Mouse (Mus musculus) kidney, postnatal 4 days (tissue): ENCODE measurements around the gene Dgkg.
A peak's percentile ranks its signal among the peaks of the same experiment; 100 is the strongest.

Experiments used
- DNase-seq, 2 experiments: peaks; one replicate each; pipeline ENCODE4 v3.0.0; 2021; ENCODE audit warnings: mixed read lengths in 2 of 2

The Dgkg gene

DNA sequence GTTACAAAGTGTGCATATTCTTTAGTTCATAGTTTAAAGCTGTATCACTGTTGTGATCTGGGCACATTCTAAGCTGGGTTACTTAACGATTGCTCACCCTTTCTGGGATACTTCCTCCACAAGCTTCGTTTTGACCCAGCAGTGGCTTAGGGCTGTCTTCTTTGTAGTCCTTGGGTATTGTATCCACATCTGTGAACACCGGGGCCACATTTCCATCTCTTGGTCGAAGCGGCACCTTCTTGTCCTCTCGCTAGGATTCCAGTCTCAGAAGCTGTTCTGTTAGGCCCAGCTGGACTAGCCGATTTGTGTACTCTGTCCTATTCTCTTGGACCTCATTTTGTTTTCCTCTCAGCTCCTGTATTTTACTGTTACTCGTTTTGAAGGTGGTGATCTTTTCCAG is 13.6 kb downstream of the Dgkg start:
- DNase-seq = no peak

DNA sequence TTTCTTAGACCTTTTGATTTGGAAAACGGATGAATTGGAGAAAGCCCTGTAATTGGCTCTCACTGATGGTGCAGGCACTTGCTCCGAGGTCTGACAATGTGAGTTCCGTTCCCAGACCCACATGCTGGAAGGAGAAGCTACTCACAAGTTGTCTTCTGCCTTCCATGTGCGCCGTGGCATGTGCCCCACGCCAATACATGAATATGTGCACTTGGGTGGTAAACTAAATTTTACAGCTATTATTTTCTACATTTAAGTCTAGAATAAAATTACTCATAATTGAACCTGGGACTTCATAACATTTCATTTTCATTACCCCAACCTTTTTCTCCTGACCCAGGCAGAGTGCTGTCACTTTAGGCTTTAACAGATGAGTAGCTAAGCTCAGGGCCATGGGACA is 14.1 kb downstream of the Dgkg start:
- DNase-seq = no peak

DNA sequence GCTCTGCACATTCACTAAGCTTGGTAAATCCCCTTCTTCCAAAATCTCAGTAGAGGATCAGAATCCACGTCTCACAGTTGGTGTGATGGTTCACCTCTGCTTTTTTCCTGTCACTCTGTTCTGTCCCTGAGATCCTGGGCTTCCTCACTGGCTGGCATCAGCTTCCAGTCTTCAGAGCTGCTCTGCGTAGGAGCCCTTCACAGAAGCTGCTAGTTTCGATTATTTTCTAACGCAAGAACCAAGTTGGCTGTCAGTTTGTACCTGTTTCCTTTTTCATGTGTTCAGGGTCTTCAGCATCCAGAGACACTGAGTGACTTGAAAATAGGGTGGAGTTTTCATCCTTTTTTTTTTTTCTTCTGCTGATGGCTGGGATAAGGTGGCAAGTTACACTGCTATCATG is 15.0 kb downstream of the Dgkg start:
- no peak for DNase-seq

DNA sequence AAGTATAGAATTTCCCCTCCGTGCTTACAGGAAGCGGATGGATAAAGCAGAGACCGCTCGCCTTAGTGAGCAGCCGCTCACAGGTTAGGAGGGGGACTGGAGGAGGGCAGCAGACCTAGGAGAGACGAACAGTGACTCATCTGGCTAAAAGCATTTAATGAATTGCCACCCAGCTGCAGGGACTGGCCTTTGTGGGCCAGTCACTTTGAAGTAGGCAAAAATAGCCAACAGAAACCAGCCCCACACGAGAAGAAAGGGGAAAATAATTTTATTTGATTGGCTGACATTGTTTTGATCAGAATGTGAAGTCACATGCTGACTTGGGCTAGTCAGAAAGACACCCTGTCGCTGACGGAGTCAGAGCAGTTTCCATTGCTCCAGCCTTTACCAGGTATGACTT is 15.4 kb downstream of the Dgkg start:
- no peak for DNase-seq

DNA sequence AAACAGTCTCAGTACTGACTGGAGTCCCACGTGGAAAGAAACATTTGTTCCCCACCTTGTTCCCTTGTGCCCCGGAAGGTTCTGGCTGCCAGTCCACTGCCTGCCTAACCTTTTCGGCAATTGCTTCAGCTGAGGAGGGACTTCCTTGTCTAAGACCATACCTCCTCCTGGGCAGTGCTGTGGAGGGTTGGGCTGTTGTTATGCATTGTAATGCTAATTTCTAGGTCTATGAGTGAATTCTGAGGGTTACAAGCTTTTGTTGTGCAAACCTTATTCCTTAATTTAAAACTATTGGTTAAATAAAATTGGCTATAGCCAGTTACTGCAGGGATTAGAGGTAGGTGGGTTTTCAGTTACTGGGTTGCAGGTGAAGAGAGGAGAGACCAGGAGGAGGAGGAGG is 19.7 kb downstream of the Dgkg start:
- no peak for DNase-seq

DNA sequence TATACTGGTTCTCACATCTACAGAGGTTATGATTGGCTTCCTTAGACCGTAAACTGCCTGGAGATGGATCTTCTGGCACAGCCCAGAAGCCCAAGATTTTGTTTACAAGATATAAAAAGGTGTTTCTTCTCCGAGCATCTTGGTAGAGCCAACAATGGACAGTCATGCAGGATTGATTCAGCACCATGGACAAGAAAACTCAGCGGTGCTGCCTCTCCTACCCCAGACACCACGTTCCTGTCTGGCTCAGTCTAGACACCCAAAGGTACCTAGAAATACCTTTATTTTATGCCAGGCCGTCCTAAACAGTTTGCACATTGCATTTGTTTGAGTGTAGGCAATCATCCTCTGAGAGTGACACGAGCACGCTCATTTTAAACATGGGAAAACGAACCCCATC is 21.3 kb downstream of the Dgkg start:
- peak in 1 of 2 experiments; percentile 12 for DNase-seq

DNA sequence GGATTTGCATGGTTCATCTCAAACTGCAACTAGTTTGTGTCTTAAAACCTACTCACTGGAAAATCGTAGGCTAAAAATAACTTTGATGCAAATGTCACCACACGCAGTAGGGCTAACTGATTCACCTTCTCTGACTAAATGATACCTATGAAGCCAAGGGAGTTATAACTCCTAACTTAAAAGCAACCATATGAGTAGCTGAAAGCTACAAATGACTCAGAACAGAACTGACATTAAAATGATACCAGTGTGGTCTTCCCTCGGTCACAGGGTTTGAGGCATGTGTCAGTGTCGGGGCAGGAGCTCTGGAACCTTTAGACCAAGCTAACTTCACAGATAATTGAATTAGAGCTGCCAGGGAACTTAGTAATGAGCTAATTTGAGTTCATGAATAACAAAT is 24.0 kb downstream of the Dgkg start:
- DNase-seq = no peak

DNA sequence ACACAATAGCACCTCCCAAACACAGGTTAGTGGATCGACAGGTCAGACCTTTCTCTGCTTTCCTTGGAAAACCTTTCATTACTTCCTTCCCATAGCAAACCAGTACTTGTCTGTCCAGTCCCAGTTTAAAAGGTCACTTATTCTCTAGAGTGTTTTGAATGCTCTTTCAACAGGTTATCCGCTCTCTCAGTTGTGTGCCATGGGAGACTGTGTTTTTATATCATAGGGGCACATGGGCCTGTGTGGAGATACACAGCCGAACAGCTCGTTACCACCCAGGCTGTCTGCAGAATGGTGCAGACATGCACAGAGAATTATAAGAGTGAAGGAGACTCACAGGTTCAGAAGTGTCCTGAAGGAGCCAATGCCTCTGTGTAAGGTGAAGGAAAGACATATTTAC is 26.7 kb downstream of the Dgkg start:
- DNase-seq = no peak

DNA sequence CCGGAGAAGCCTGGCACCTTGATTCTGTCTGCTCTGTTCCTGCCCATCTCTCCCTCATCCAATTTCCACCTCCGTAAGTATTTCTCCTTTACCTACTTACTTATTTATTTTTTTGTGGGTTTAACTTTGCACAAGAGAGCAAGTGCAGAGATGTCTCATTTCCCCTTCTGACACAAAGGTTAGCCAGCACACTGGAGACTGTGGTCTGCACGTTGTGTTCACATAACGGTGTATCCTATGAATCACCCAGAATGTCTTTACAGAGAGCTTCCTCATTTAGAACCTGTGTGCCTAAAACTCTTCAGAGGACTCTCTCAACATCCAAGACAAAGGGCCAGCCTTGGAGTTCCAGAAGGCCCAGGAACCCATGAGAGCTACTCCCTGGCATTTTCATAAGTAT is 27.1 kb downstream of the Dgkg start:
- no peak for DNase-seq

DNA sequence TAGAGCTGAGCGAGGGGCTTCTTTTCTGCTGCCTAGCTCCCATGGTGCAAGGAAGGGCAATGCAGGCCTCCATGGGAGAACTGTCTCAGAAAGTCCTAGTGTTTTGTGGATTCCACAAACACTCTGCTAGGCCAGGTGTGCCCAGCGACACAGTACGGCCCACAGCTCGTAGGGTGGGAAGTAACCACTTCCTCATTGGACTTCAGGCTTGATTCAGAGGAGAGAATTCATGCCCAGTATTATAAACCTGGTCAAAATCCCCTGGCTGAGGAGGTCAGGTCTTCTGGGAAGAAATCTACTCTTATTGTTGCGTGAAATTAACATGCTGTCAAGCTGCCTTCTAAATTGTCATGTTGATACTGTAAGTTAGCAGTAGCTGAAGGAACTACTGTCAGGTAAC is 31.0 kb downstream of the Dgkg start:
- no peak for DNase-seq

DNA sequence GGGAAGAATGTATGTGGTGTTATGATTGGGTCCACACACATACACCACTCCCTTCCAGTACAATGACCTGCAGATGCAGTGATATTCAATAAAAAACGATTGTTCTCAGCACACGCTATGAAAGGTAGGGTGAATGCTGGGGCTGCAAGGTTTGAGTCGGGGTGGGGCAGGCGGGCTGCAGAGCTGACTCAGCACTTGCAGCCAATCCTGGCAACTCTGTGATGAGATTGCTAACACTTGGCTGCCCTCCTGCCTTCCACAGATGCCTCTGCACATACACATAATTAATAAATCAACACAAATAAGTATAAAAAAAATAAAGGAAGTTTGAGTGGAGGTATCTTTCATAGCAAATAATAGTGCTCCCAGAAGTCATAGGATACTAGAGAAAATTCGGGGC is 31.6 kb downstream of the Dgkg start:
- DNase-seq = no peak

DNA sequence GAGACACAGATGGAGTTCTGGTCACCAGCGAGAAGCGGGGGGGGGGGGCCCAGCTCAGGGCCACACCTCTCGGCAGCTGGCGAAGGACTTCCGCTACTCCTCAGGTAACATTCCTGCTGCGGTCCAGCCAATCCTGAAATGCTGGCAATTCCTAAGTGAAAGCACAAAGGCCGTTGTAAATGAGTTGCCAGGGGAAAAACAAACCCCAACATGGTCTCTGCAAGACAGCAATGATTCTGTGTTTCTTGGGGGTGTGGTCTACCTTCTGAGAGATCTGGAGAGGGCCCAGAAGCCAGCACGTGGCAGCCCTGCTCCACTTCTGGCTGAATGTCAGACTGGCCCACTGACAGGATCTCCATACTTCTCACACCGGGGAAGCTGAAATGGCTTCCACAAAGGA is 34.7 kb downstream of the Dgkg start:
- DNase-seq = peak; percentile 18 to 30

DNA sequence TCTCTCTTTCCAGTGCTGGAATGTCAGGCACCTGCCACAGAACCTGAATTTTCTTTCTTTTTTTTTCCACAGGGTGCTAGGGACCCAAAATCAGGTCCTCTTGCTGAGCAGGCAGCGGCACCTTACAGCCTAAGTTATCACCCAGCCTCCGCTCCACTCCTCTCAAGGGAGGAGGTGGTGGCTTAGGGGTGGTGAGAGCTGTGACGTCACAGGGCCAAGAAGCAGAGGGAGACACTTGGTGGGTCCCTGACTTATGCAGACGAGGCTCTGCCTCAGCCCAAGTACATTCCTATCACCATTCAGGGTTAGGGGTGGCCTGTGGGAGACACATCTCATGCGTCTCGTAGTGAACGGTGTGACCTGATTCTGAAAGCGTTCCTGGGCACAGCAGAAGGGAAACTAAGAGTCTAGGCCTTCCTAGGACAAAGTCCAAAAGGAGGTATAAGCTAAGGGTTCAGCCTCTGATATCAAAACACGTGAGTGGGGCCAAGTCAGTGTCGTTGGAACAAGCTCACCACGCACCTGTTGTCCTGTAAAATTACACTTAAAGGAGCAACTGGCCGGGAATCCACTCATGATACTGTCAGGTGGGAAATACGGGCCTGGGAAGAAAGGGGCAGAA is 35.6 kb downstream of the Dgkg start:
- DNase-seq = no peak

DNA sequence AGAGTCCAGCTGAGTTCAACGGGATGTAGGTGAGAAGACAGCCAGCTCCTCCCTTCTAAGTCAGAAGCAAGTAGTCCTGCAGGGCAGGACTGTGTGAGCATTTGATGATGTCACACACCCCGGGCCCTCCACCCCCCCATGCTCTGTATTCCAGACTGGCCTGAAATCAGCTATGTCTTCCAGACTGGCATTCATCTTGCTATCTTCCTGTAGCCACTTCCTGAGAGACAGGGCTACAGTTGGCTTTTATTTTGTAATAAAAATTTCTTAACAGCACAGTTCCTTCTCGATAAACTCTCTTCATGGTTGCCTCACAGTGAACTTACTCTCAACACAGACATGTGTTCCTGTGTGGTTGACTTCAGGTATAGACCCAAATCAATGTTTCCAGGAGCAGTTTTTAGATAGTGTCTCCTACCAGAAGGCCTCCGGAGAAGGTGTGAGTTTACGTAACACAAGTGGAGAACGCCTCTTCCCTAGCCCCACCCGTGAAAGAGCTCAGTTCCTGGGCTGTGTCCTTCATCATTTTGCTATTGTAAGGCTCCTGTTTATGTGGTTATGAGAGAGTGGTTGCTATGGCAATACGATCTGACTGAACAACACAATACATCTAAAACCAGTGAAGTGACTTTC is 38.5 kb downstream of the Dgkg start:
- no peak for DNase-seq

DNA sequence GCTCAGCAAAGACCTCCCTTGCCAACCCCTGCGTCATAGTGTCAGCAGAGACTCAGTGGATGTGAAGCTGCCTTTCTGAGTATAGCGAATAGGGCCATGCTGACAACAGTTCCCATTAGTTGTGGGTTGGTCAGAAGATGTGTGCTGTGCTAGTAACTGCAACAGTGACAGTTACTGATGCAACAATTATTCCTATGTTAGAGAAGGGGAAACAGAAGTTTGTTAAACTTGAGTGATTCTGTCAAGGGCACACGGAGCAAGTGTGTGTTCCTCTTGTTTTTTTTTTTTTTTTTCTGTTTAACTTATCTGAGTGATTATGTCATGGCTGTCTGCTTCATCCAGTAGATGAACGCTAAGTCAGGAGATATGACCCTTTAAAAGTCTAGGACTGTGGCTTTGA is 41.2 kb downstream of the Dgkg start:
- no peak for DNase-seq

DNA sequence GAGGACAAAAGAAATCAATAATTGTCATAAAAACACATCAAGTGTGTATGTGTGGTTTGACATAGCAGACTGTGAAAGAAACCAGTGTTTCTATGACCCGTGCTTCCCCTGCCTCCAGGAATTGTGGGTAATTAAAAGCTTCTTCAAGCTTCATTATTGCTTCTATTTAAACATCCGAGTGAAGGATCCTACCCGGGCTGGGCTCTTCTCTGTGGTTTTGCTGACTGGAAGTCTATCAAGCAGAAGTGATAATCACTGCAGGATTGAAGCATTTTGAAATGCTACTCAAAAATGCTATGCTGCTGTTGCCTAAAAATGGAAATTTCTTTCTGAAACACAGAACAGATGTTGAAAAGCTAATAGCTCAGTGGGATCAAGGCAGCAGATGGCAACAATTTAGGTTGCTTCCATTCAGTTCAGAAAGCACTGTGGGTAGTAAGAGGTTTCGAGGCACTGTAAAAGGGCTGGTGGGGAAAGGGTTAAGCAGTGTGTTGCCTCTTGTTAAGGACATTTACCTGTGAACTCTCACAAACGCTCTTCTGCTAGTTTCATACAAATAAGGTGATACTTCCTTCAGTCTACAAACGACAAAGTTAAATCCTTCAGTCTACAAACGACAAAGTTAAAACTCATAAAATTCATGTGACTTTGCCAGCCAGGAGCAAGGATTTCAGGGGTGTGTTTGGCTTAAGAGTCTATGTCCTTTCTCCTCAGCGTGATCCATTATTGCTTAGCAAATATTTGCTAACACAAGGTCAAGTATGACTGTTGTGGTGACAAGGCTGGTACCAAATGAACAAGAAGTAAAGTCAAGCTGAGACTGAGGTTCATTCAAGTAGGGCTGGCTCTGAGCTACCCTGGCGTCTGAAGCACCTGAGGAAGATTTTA is 43.6 kb downstream of the Dgkg start:
- no peak for DNase-seq

DNA sequence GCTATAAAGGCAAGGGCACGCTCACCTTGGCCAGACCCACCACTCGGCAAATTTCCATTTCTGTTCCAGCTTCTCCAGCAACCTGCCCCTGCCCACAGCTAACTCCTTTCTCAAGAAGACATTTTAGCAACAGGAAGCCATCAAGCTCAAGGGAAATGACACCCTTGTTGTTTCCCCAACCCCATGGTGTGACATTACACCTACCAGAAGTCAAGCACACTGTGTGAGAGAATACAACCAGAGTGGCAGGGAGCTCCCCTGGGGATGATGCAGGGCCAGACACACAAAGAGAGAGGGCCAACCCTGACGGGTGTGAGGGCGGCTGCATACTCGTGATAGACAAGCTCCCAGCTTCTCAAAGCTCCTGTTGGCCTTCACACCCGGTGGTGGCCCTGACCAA is 49.0 kb downstream of the Dgkg start:
- DNase-seq = no peak

DNA sequence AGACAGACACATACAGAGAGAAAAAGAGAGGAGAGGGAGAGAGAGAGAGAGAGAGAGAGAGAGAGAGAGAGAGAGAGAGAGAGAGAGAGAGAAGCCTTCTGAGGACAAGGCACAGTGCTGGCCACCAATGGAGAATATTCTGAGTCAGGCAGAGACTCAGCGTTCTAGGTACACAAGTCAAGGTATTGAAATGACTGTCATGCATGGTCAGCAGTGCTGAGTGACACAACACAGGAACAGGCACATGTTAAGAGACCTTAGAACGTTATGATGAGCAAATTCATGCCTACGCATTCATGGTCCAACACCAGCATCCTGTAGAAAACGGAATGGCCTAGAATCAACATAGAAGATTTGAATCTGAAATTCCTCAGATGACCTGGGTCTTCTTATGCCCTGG is 50.0 kb downstream of the Dgkg start:
- DNase-seq = no peak

DNA sequence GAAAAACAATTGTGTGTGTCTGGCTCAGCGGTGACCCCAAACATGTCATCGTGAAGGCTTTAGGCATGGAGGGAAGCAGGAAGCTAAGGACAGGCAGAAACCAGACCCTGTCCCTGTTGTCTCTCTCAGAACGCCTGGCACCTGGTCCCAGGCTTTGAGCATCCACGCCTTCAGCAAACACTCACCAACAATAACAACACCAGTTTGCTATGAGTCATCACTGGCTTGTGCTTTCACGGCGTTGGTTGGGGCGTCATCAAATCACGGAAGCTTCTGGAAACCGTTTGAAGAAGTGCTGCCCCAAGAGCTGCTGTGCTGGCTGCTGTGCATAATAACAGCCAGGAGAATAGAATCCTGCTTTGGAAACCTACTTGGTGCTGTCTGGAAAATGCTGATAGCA is 54.6 kb downstream of the Dgkg start:
- no peak for DNase-seq

DNA sequence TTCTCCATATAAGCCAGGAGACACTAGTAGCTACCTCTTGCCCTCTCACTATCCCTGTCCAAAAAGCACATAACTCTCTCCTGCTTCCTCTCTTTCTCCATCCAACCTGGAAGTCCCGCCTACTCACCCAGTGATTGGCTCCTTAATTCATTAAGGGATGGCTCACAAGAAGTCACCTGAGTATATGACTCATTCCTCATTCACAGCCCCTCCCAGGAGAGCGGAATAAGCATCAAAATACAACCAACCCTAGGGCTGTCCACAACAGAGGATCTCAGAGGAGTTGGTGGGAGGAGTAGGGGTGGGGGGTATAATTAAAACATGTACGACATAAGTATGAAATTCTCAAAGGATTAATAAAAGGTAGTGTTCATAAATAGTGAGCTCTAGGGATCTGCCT is 55.3 kb downstream of the Dgkg start:
- no peak for DNase-seq

DNA sequence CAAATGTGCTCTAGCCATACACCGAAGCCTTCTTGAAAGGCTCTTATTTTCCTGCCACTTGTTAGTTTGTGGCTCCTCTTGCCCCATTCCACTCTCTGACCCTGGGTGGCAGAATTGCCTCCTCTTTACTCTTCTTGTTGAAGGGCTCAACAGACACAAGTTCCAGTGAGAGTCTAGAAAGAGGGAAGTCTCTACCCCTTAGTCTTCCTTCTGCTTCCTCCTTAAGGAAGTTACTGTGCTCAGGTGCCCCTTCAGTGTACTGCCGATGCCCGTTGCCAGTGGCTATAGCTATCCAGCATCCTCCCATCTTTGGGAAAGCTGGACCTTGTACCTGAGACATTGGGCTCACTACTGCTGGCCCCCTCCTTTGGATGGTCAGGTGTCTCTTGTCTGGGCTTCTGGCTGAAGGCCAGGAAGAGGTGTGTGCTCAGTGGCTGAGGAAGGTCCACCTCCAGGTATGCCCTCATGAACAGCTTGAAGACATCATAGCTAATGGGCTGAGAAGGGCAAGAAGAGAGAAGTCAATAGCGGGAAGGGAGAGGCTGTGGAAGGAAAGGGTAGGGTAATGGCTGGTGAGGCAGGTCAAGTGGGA is 56.8 kb downstream of the Dgkg start:
- no peak for DNase-seq

DNA sequence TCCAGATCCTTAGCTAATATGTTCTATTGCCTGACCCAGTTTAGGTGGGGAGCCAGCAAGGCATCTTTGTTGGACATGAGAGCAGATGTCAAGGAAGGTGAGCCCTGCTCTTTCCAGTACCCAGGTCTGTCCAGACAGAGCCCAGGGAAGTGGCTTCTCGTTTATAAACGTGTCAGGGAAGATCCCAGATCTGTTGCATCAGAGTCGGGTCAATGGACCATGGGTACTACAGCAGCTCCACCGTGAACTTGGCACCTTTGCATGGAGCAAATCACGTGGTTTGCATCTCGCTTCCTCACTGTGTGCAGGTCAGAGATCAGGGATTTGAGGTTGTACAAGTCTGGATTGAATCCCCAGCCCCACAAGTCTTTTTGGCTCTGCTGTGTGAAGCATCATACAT is 58.3 kb downstream of the Dgkg start:
- DNase-seq = no peak

DNA sequence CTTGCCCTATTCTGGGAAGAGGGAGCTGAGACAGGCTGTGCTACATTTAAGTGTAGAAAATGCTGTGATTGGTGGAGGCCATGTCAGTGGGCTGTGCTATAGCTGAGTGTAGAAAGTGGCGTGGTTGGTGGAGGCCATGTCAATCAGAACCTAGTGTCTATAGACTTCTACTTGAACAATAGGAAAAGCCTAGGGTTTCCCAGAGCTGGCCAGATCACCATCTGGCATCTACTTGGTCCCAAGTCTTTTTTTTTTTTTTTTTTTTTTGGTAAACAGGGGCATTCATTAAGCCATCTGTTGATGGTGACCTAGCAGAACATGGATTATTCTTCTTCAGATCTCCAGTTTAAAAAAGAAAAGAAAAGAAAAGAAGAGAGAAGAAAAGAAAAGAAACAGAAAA is 60.6 kb downstream of the Dgkg start:
- DNase-seq = no peak

DNA sequence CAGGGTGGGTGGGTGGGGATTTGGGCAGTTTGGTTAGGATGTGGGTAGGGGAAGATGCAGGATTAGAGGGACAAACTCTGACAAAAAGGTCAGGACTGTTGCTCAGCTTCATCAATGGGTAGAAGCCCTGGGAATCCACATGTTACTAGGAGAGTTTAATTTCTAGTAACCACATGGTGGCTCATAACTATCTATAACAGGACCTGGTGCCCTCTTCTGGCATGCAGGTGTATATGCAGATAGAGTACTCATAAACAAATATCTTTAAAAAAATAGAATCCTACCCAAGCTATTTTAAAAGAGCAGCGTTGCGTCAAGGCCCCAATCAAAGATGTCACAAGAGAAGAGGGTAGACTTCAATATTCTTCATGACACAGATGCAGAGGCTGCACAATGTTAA is 63.1 kb downstream of the Dgkg start:
- DNase-seq = no peak
